Mouse (Mus musculus) ES-E14 (cell line): Measurements from ENCODE around the gene Ints12.

ENCODE experiments used
- CHD2 ChIP-seq: IDR thresholded peaks from 2 replicates; pipeline ENCODE4 v1.6.1; 2014; ENCODE audit warnings: mild to moderate bottlenecking, low read depth, low read length, inconsistent platforms
- HCFC1 ChIP-seq: IDR thresholded peaks from 2 replicates; pipeline ENCODE4 v1.6.1; 2012; ENCODE audit warnings: low read length, inconsistent platforms, borderline replicate concordance; ENCODE audit not compliant: insufficient read depth
- ZC3H11A ChIP-seq: IDR thresholded peaks from 2 replicates; pipeline ENCODE4 v1.6.1; 2012; ENCODE audit warnings: low read depth, mild to moderate bottlenecking, inconsistent platforms, low read length, borderline replicate concordance
- ZNF384 ChIP-seq: IDR thresholded peaks from 2 replicates; pipeline ENCODE4 v1.6.1; 2012; ENCODE audit warnings: low read depth, low read length, inconsistent platforms

GRCm38 (mm10) chr3:133111741-133112140, 20.1 kb downstream of the Ints12 start:
- TF ChIP-seq HCFC1: no peak
- no peak for TF ChIP-seq ZNF384
- no peak for TF ChIP-seq CHD2
- TF ChIP-seq ZC3H11A: no peak
